Mouse (Mus musculus) heart, adult 2 months (tissue): ENCODE measurements around the gene BC048671.

Source experiments
- CTCF ChIP-seq: fragments of 200-600 bp; IDR thresholded peaks from 2 replicates; pipeline ENCODE4 v1.8.1; 2022; ENCODE audit warnings: antibody characterized with exemption, mild to moderate bottlenecking, moderate library complexity
- EP300 ChIP-seq: fragments of 200-500 bp; IDR thresholded peaks from 2 replicates; pipeline ENCODE4 v1.6.1; 2011; ENCODE audit warnings: low read depth, low read length, control low read depth; ENCODE audit not compliant: insufficient read depth
- POLR2A ChIP-seq: fragments of 200-500 bp; IDR thresholded peaks from 2 replicates; pipeline ENCODE4 v1.6.1; 2011; ENCODE audit warnings: mild to moderate bottlenecking, low read depth, low read length, control low read depth; ENCODE audit not compliant: insufficient read depth

GRCm38 (mm10) chr6:90324026-90324425 is 23.0 kb downstream of the BC048671 start:
- no peak for TF ChIP-seq POLR2A
- no peak for TF ChIP-seq EP300
- no peak for TF ChIP-seq CTCF
